Mouse (Mus musculus) forebrain, embryonic 14.5 days (tissue): ENCODE results near the gene Ache. TPM values are rescaled to one million over a fixed set of nuclear protein-coding genes. Genes with fewer than 3 reads are reported as not detected.

Source experiments
- microRNA-seq: library from miRNA; unstranded; fragments of <30 nt; microRNA quantifications from one replicate; pipeline ENCODE4, GENCODE M21; 2016
- polyA plus RNA-seq: library from polyadenylated mRNA; unstranded; fragments of >200 nt; fragmentation: Nextera tagmentation; extraction: Ambion mirVana; gene quantifications from 2 replicates; pipeline ENCODE4 v1.2.1, GENCODE M21; 2014

Gene Ache
- polyA plus RNA-seq, 1 experiment from 2014 or later: 6.9 TPM

Small RNA genes within 50 kb of the gene (microRNA-seq; reads per million reads assigned to microRNA genes)
- gene Mir7036: 0.79 reads per million
- gene Mir8116: not detected

Other genes starting within 250 kb of the Ache start
- 242 and 250 TPM in 2 replicates for gene Ap1s1, start 241.4 kb upstream of the Ache start, polyA plus RNA-seq
- gene Serpine1, start 215.3 kb upstream of the Ache start, polyA plus RNA-seq: 0.14 and 0.28 TPM in 2 replicates
- gene Trim56, start 171.3 kb upstream of the Ache start, polyA plus RNA-seq: 3.2 and 4.8 TPM in 2 replicates
- gene Muc3, start 138.2 kb upstream of the Ache start, polyA plus RNA-seq: not detected in 2 replicates
- 0.11 TPM in 1 of 2 replicates, not detected in the other for gene Muc3a, start 75.1 kb upstream of the Ache start, polyA plus RNA-seq
- 9.8 and 10.3 TPM in 2 replicates for gene Ufsp1, start 7.1 kb downstream of the Ache start, polyA plus RNA-seq
- gene Srrt, start 20.2 kb downstream of the Ache start, polyA plus RNA-seq: 78.9 and 95.2 TPM in 2 replicates
- 18.2 and 18.4 TPM in 2 replicates for gene Trip6, start 26.9 kb downstream of the Ache start, polyA plus RNA-seq
- gene Slc12a9, start 46.1 kb downstream of the Ache start, polyA plus RNA-seq: 6.2 and 9.9 TPM in 2 replicates
- 6.2 and 8.0 TPM in 2 replicates for gene Ephb4, start 62.6 kb downstream of the Ache start, polyA plus RNA-seq
- gene Zan, start 189.5 kb downstream of the Ache start, polyA plus RNA-seq: 0.04 and 0.05 TPM in 2 replicates
- gene Pop7, start 215.0 kb downstream of the Ache start, polyA plus RNA-seq: 81.2 and 98.0 TPM in 2 replicates
- gene Gigyf1, start 231.0 kb downstream of the Ache start, polyA plus RNA-seq: 11.5 and 13.0 TPM in 2 replicates
- not detected in 2 replicates for gene Epo, start 245.7 kb downstream of the Ache start, polyA plus RNA-seq
- 598 and 644 TPM in 2 replicates for gene Gnb2, start 246.0 kb downstream of the Ache start, polyA plus RNA-seq